Mouse (Mus musculus): ENCODE measurements at regions not wholly inside any gene's neighbourhood (a gene's known extent, or its start where the extent isn't known, plus 50 kb on each side); places are given as distances from the start of the nearest gene placed in this dataset.

GRCm38 (mm10) chr7:68550330-68550729 is 198.7 kb downstream of the Arrdc4 start:
- Histone ChIP-seq H3K27me3 (ENCODE audit: control insufficient read depth, insufficient read depth, low read length) (no peaks in the 10 kb centered on the region), H3K9me3 (ENCODE audit: control insufficient read depth, low read length) (no peaks in the 10 kb centered on the region), H3K4me1 (ENCODE audit: control insufficient read depth, insufficient read depth, low read length) (no peaks in the 10 kb centered on the region), H3K4me2 (replicated peaks; ENCODE audit: low read depth, low read length, severe bottlenecking) (no peak overlapping the region), H3K27ac (replicated peaks; ENCODE audit: low read depth, low read length) (no peak overlapping the region), H3K36me3 (ENCODE audit: control insufficient read depth, insufficient read depth, low read length) (no peaks in the 10 kb centered on the region), H3K9ac (ENCODE audit: low read depth, low read length, severe bottlenecking) (no peak overlapping the region), H3K4me3 (replicated peaks; ENCODE audit: low read length) (no peak overlapping the region)
- WGBS, result 71% methylated on average over 3 of the region's 3 CpGs
- ATAC-seq (ENCODE audit: low FRiP score, low read depth), result peak; percentile 88
- TF ChIP-seq POLR2A (IDR thresholded peaks at IDR 0.05; ENCODE audit: borderline replicate concordance, extremely low read depth, insufficient read depth, insufficient read length), result no peak
- DNase-seq (ENCODE audit: low spot score), result peak; percentile 45

- DNase-seq (ENCODE audit: low spot score) (no peak), ATAC-seq (ENCODE audit: low FRiP score, low read depth) (no peak)
- no peaks in the 10 kb centered on the region for H3K27me3 ChIP-seq (ENCODE audit: control insufficient read depth, insufficient read depth, low read length)
- H3K9ac ChIP-seq (ENCODE audit: low read depth, low read length, severe bottlenecking), result no peak overlapping the region
- H3K4me2 ChIP-seq (replicated peaks; ENCODE audit: low read depth, low read length, severe bottlenecking), result no peak overlapping the region
- H3K9me3 ChIP-seq (ENCODE audit: control insufficient read depth, low read length), result no peaks in the 10 kb centered on the region
- H3K36me3 ChIP-seq (ENCODE audit: control insufficient read depth, insufficient read depth, low read length), result no peaks in the 10 kb centered on the region
- H3K4me3 ChIP-seq (replicated peaks; ENCODE audit: low read length), result no peak overlapping the region
- no peak for TF ChIP-seq POLR2A (IDR thresholded peaks at IDR 0.05; ENCODE audit: borderline replicate concordance, extremely low read depth, insufficient read depth, insufficient read length)
- H3K27ac ChIP-seq (replicated peaks; ENCODE audit: low read depth, low read length), result no peak overlapping the region
- no peaks in the 10 kb centered on the region for H3K4me1 ChIP-seq (ENCODE audit: control insufficient read depth, insufficient read depth, low read length)
These were observed 200.9 kb downstream of the Arrdc4 start for GRCm38 (mm10) chr7:68548176-68548575.

GRCm38 (mm10) chr7:68544136-68544535 is 204.9 kb downstream of the Arrdc4 start:
- DNase-seq (ENCODE audit: low spot score) (no peak), ATAC-seq (ENCODE audit: low FRiP score, low read depth) (no peak)
- H3K9me3 ChIP-seq (ENCODE audit: control insufficient read depth, low read length), result no peaks in the 10 kb centered on the region
- no peaks in the 10 kb centered on the region for H3K36me3 ChIP-seq (ENCODE audit: control insufficient read depth, insufficient read depth, low read length)
- peaks cover 5% of the 10 kb centered on the region; the same call in 1 of the 2 replicates for H3K4me1 ChIP-seq (ENCODE audit: control insufficient read depth, insufficient read depth, low read length)
- no peak overlapping the region for H3K27ac ChIP-seq (replicated peaks; ENCODE audit: low read depth, low read length)
- no peak for TF ChIP-seq POLR2A (IDR thresholded peaks at IDR 0.05; ENCODE audit: borderline replicate concordance, extremely low read depth, insufficient read depth, insufficient read length)
- no peak overlapping the region for H3K9ac ChIP-seq (ENCODE audit: low read depth, low read length, severe bottlenecking)
- no peak overlapping the region for H3K4me2 ChIP-seq (replicated peaks; ENCODE audit: low read depth, low read length, severe bottlenecking)
- no peak overlapping the region for H3K4me3 ChIP-seq (replicated peaks; ENCODE audit: low read length)
- no peaks in the 10 kb centered on the region for H3K27me3 ChIP-seq (ENCODE audit: control insufficient read depth, insufficient read depth, low read length)
- 73% methylated on average over 11 of the region's 11 CpGs for WGBS

- Histone ChIP-seq H3K4me1 (ENCODE audit: control insufficient read depth, insufficient read depth, low read length) (peaks cover 10% of the 10 kb centered on the region), H3K27ac (replicated peaks; ENCODE audit: low read depth, low read length) (no peak overlapping the region), H3K27me3 (ENCODE audit: control insufficient read depth, insufficient read depth, low read length) (no peaks in the 10 kb centered on the region), H3K9me3 (ENCODE audit: control insufficient read depth, low read length) (no peaks in the 10 kb centered on the region), H3K9ac (ENCODE audit: low read depth, low read length, severe bottlenecking) (no peak overlapping the region), H3K4me3 (replicated peaks; ENCODE audit: low read length) (no peak overlapping the region), H3K36me3 (ENCODE audit: control insufficient read depth, insufficient read depth, low read length) (no peaks in the 10 kb centered on the region), H3K4me2 (replicated peaks; ENCODE audit: low read depth, low read length, severe bottlenecking) (no peak overlapping the region)
- TF ChIP-seq POLR2A (IDR thresholded peaks at IDR 0.05; ENCODE audit: borderline replicate concordance, extremely low read depth, insufficient read depth, insufficient read length), result no peak
- DNase-seq (ENCODE audit: low spot score) (no peak), ATAC-seq (ENCODE audit: low FRiP score, low read depth) (no peak)
- 85% methylated on average over 6 of the region's 6 CpGs for WGBS
These were observed 235.5 kb downstream of the Fam169b start for GRCm38 (mm10) chr7:68509096-68509495.

GRCm38 (mm10) chr7:68491143-68491810 is 217.6 kb downstream of the Fam169b start:
- Histone ChIP-seq H3K9ac (ENCODE audit: low read depth, low read length, severe bottlenecking) (no peak overlapping the region), H3K4me2 (replicated peaks; ENCODE audit: low read depth, low read length, severe bottlenecking) (no peak overlapping the region), H3K9me3 (ENCODE audit: control insufficient read depth, low read length) (no peaks in the 10 kb centered on the region), H3K4me3 (replicated peaks; ENCODE audit: low read length) (no peak overlapping the region), H3K27me3 (ENCODE audit: control insufficient read depth, insufficient read depth, low read length) (no peaks in the 10 kb centered on the region), H3K4me1 (ENCODE audit: control insufficient read depth, insufficient read depth, low read length) (no peaks in the 10 kb centered on the region), H3K27ac (replicated peaks; ENCODE audit: low read depth, low read length) (no peak overlapping the region), H3K36me3 (ENCODE audit: control insufficient read depth, insufficient read depth, low read length) (no peaks in the 10 kb centered on the region)
- 80% methylated on average over 6 of the region's 6 CpGs for whole genome bisulfite sequencing
- no peak for ATAC-seq (ENCODE audit: low FRiP score, low read depth)
- no peak for DNase-seq (ENCODE audit: low spot score)
- no peak for TF ChIP-seq POLR2A (IDR thresholded peaks at IDR 0.05; ENCODE audit: borderline replicate concordance, extremely low read depth, insufficient read depth, insufficient read length)
